Mouse (Mus musculus) layer of hippocampus, adult 9-11 months (tissue): ENCODE results near the gene Usp24.

Experiments used
- DNase-seq: peaks from one replicate; pipeline ENCODE4 v3.0.0; 2022

Gene Usp24

GRCm38 (mm10) chr4:106435426-106435825, 119.4 kb downstream of the Usp24 start:
- no peak for DNase-seq

- DNase-seq = no peak
Observed at GRCm38 (mm10) chr4:106436475-106436874, 120.5 kb downstream of the Usp24 start.

GRCm38 (mm10) chr4:106437207-106437606, 121.2 kb downstream of the Usp24 start:
- DNase-seq = no peak

GRCm38 (mm10) chr4:106438763-106439162, 122.8 kb downstream of the Usp24 start:
- no peak for DNase-seq

- no peak for DNase-seq
Observed at GRCm38 (mm10) chr4:106443182-106443581, 127.2 kb downstream of the Usp24 start.

- DNase-seq = no peak
Observed at GRCm38 (mm10) chr4:106449306-106449705, 133.3 kb downstream of the Usp24 start.

GRCm38 (mm10) chr4:106452401-106452800, 136.4 kb downstream of the Usp24 start:
- DNase-seq = no peak

- DNase-seq = no peak
Observed at GRCm38 (mm10) chr4:106453108-106453507, 137.1 kb downstream of the Usp24 start.

GRCm38 (mm10) chr4:106453516-106453915, 137.5 kb downstream of the Usp24 start:
- DNase-seq = no peak

- DNase-seq = no peak
Observed at GRCm38 (mm10) chr4:106454541-106454940, 138.5 kb downstream of the Usp24 start.

- DNase-seq = no peak
Observed at GRCm38 (mm10) chr4:106462016-106462415, 146.0 kb downstream of the Usp24 start.

- no peak for DNase-seq
Observed at GRCm38 (mm10) chr4:106462524-106462923, 146.5 kb downstream of the Usp24 start.

- DNase-seq = no peak
Observed at GRCm38 (mm10) chr4:106463174-106463801, 147.3 kb downstream of the Usp24 start.

GRCm38 (mm10) chr4:106467420-106468110, 151.6 kb downstream of the Usp24 start:
- DNase-seq = no peak

- DNase-seq = no peak
Observed at GRCm38 (mm10) chr4:106470921-106471320, 154.9 kb downstream of the Usp24 start.

- DNase-seq = peak; percentile 76
Observed at GRCm38 (mm10) chr4:106472335-106472734, 156.3 kb downstream of the Usp24 start.

- DNase-seq = peak; percentile 49
Observed at GRCm38 (mm10) chr4:106474241-106474640, 158.2 kb downstream of the Usp24 start.

- DNase-seq = no peak
Observed at GRCm38 (mm10) chr4:106480545-106480944, 164.5 kb downstream of the Usp24 start.

GRCm38 (mm10) chr4:106483215-106483727, 167.3 kb downstream of the Usp24 start:
- DNase-seq = no peak

- no peak for DNase-seq
Observed at GRCm38 (mm10) chr4:106483831-106484230, 167.8 kb downstream of the Usp24 start.

GRCm38 (mm10) chr4:106490620-106491019, 174.6 kb downstream of the Usp24 start:
- no peak for DNase-seq
